Mouse (Mus musculus) stomach, embryonic 16.5 days (tissue): Measurements from ENCODE around the gene Epgn. TPM values are rescaled to one million over a fixed set of nuclear protein-coding genes. Genes with fewer than 3 reads are reported as not detected.

Experiments used
- ATAC-seq: fragments of 200-750 bp; cut with Nextera tagmentation; 2 replicates; pipeline ENCODE4 v1.8.0; 2017; ENCODE audit warnings: moderate number of reproducible peaks, moderate TSS enrichment; ENCODE audit not compliant: insufficient read depth, low FRiP score
- H3K27ac ChIP-seq: fragments of 300-500 bp; sonication (generic); 2 replicates; pipeline ENCODE4 v1.5.1; 2014; ENCODE audit warnings: low read length
- H3K27me3 ChIP-seq: fragments of 300-500 bp; sonication (generic); 2 replicates; pipeline ENCODE4 v1.6.1; 2014; ENCODE audit warnings: low read length, control low read depth, mixed read lengths; ENCODE audit not compliant: control insufficient read depth, insufficient read depth
- H3K36me3 ChIP-seq: fragments of 300-500 bp; sonication (generic); 2 replicates; pipeline ENCODE4 v1.6.1; 2014; ENCODE audit warnings: low read length; ENCODE audit not compliant: control insufficient read depth, insufficient read depth
- H3K4me1 ChIP-seq: fragments of 300-500 bp; sonication (generic); 2 replicates; pipeline ENCODE4 v1.6.1; 2014; ENCODE audit warnings: low read length, control low read depth, mixed read lengths; ENCODE audit not compliant: control insufficient read depth, insufficient read depth
- H3K4me2 ChIP-seq: fragments of 300-500 bp; sonication (generic); 2 replicates; pipeline ENCODE4 v1.6.1; 2014; ENCODE audit warnings: low read depth, low read length, mixed read lengths
- H3K4me3 ChIP-seq: fragments of 300-500 bp; sonication (generic); replicated peaks from 2 replicates; pipeline ENCODE4 v1.5.1; 2014; ENCODE audit warnings: mild to moderate bottlenecking, low read length
- H3K9ac ChIP-seq: fragments of 300-500 bp; sonication (generic); 2 replicates; pipeline ENCODE4 v1.6.1; 2014; ENCODE audit warnings: low read length
- H3K9me3 ChIP-seq: fragments of 300-500 bp; sonication (generic); replicated peaks from 2 replicates; pipeline ENCODE4 v1.6.1; 2016; ENCODE audit warnings: low read length, control low read depth; ENCODE audit not compliant: control insufficient read depth
- WGBS: fragments of 180-500 bp; shearing (Covaris S2); extraction: QIAGEN DNeasy Blood & Tissue Kit; methylation state at CpG from one replicate; pipeline ENCODE4 v1.1.7; 2014; 5-methylcytosine and 5-hydroxymethylcytosine counted together
- polyA plus RNA-seq: library from polyadenylated mRNA; unstranded; fragments of >200 nt; fragmentation: Nextera tagmentation; extraction: Ambion mirVana; gene quantifications from 2 replicates; pipeline ENCODE4 v1.2.1, GENCODE M21; 2015

Gene Epgn
- polyA plus RNA-seq, 1 experiment from 2014 or later, result not detected

- Histone ChIP-seq H3K36me3 (no peaks in the 10 kb centered on the region), H3K9ac (peak overlapping the region; percentile 22; the same call in 1 of the 2 replicates), H3K27ac (no peak overlapping the region), H3K4me2 (peak overlapping the region; percentile 68), H3K4me3 (peak overlapping the region; percentile 42), H3K4me1 (peaks cover 3% of the 10 kb centered on the region; the same call in 1 of the 2 replicates), H3K9me3 (no peaks in the 10 kb centered on the region), H3K27me3 (peaks cover 4% of the 10 kb centered on the region; the same call in 1 of the 2 replicates)
- WGBS, result 33% methylated on average over 8 of the region's 8 CpGs
- ATAC-seq, result 0 out of 2 replicates have a peak, but pooled peaks have one; percentile 21
These were observed 46.8 kb downstream of the Epgn start for GRCm38 (mm10) chr5:91074026-91074425.

GRCm38 (mm10) chr5:91074450-91074950 is 47.2 kb downstream of the Epgn start, which contains the start of gene Ereg:
TSS of gene Ereg (plus strand) at chr5:91074622.
- peaks cover 3% of the 10 kb centered on the region; the same call in 1 of the 2 replicates for H3K4me1 ChIP-seq
- H3K27me3 ChIP-seq, result peaks cover 4% of the 10 kb centered on the region; the same call in 1 of the 2 replicates
- H3K27ac ChIP-seq, result no peak within 1 kb of the TSS
- H3K9me3 ChIP-seq, result no peaks in the 10 kb centered on the region
- H3K9ac ChIP-seq, result peak within 1 kb of the TSS; percentile 22; the same call in 1 of the 2 replicates
- H3K4me3 ChIP-seq, result peak within 1 kb of the TSS; percentile 42
- 0 out of 2 replicates have a peak, but pooled peaks have one; percentile 33 for ATAC-seq
- WGBS, result 2% methylated on average over 25 of the region's 25 CpGs
- peak within 1 kb of the TSS; percentile 68 for H3K4me2 ChIP-seq
- no peaks in the 10 kb centered on the region for H3K36me3 ChIP-seq

GRCm38 (mm10) chr5:91075021-91075420 is 47.8 kb downstream of the Epgn start:
- no peak overlapping the region for H3K9ac ChIP-seq
- 25% methylated on average over 1 of the region's 1 CpGs for WGBS
- H3K4me1 ChIP-seq, result peaks cover 3% of the 10 kb centered on the region; the same call in 1 of the 2 replicates
- peaks cover 4% of the 10 kb centered on the region; the same call in 1 of the 2 replicates for H3K27me3 ChIP-seq
- no peaks in the 10 kb centered on the region for H3K9me3 ChIP-seq
- H3K36me3 ChIP-seq, result no peaks in the 10 kb centered on the region
- H3K27ac ChIP-seq, result no peak overlapping the region
- H3K4me2 ChIP-seq, result peak overlapping the region; percentile 68
- no peak for ATAC-seq
- H3K4me3 ChIP-seq, result peak overlapping the region; percentile 42; the same call in 1 of the 2 replicates

- Histone ChIP-seq H3K4me3 (no peak overlapping the region), H3K36me3 (no peaks in the 10 kb centered on the region), H3K9ac (no peak overlapping the region), H3K4me1 (no peaks in the 10 kb centered on the region), H3K9me3 (no peaks in the 10 kb centered on the region), H3K4me2 (no peak overlapping the region), H3K27me3 (no peaks in the 10 kb centered on the region), H3K27ac (no peak overlapping the region)
- WGBS, result 77% methylated on average over 5 of the region's 5 CpGs
- no peak for ATAC-seq
These were observed 55.8 kb downstream of the Epgn start for GRCm38 (mm10) chr5:91083016-91083415.

Other genes with a start within 250 kb of the Epgn start
- not detected in 2 replicates for gene Cxcl3, start 241.4 kb upstream of the Epgn start, polyA plus RNA-seq
- gene Cxcl15, start 232.9 kb upstream of the Epgn start, polyA plus RNA-seq, result 1.9 and 2.3 TPM in 2 replicates
- 0.94 and 1.1 TPM in 2 replicates for gene Cxcl1, start 136.2 kb upstream of the Epgn start, polyA plus RNA-seq
- gene Cxcl2, start 123.6 kb upstream of the Epgn start, polyA plus RNA-seq, result not detected in 2 replicates
- 26.9 and 32.9 TPM in 2 replicates for gene Mthfd2l, start 96.3 kb upstream of the Epgn start, polyA plus RNA-seq
- 0.43 and 0.80 TPM in 2 replicates for gene Ereg, start 47.2 kb downstream of the Epgn start, polyA plus RNA-seq
- 4.0 and 6.5 TPM in 2 replicates for gene Areg, start 112.1 kb downstream of the Epgn start, polyA plus RNA-seq